ENCODE assay signal across 8 mouse cellular contexts in genomic region chr16:31618671-31619070, GRCm38 (mm10). TPM values are rescaled to one million over a fixed set of nuclear protein-coding genes. Genes with fewer than 3 reads are reported as not detected.
DNase-seq lines count a peak whose midpoint lies in the region; ATAC-seq lines count a peak whose summit lies in the region.
"Had no signal": no experiment of that assay in that cellular context is flagged by ENCODE, and none has a peak within 500 bp of the region (broad histone marks: within the 10 kb centered on the region; RNA-seq: fewer than 3 reads in every experiment).

No protein-coding gene starts in this region.

- H3K27me3 ChIP-seq in hindbrain, embryonic 10.5 days (ENCODE audit: insufficient read depth, poor library complexity, severe bottlenecking): no peaks in the 10 kb centered on the region
- H3K27me3 ChIP-seq in hindbrain, embryonic 12.5 days: no peaks in the 10 kb centered on the region; the same call in 1 of the 2 replicates
- H3K27me3 ChIP-seq in intestine, embryonic 15.5 days (replicated peaks): no peaks in the 10 kb centered on the region
- H3K27me3 ChIP-seq: neural tube, embryonic 13.5 days had no signal

- no peak overlapping the region for H3K4me3 ChIP-seq in hindbrain, embryonic 10.5 days
- H3K4me3 ChIP-seq in hindbrain, embryonic 12.5 days: no peak overlapping the region
- H3K4me3 ChIP-seq in intestine, embryonic 15.5 days (replicated peaks): no peak overlapping the region
- H3K4me3 ChIP-seq: neural tube, embryonic 13.5 days had no signal

- ATAC-seq in hindbrain, embryonic 12.5 days (ENCODE audit: low FRiP score): no peak
- no peak for ATAC-seq in intestine, embryonic 15.5 days

- WGBS in hindbrain, embryonic 10.5 days: 67% methylated on average over 9 of the region's 9 CpGs
- WGBS in hindbrain, embryonic 12.5 days: 64% methylated on average over 9 of the region's 9 CpGs
- WGBS in intestine, embryonic 15.5 days: 67% methylated on average over 9 of the region's 9 CpGs

- no peaks in the 10 kb centered on the region for H3K9me3 ChIP-seq in hindbrain, embryonic 10.5 days
- H3K9me3 ChIP-seq in hindbrain, embryonic 12.5 days (replicated peaks): no peaks in the 10 kb centered on the region
- no peaks in the 10 kb centered on the region for H3K9me3 ChIP-seq in intestine, embryonic 15.5 days
- H3K9me3 ChIP-seq: neural tube, embryonic 13.5 days had no signal

- no peak for DNase-seq in hindbrain, embryonic 10.5 days (ENCODE audit: low spot score)
- peak; percentile 94 for DNase-seq in brain, adult 2 months (ENCODE audit: low read depth, low spot score)
- DNase-seq in cerebellum, adult 9-10 months: peak; percentile 91
- DNase-seq in left cerebral cortex, adult 8-10 months (ENCODE audit: low spot score in 2 of 2): no peak
- no peak for DNase-seq in adrenal gland, postnatal 25 days

- peak overlapping the region; percentile 72 for H3K27ac ChIP-seq in hindbrain, embryonic 10.5 days
- H3K27ac ChIP-seq in hindbrain, embryonic 12.5 days: no peak overlapping the region
- H3K27ac ChIP-seq in intestine, embryonic 15.5 days: no peak overlapping the region

- H3K36me3 ChIP-seq in hindbrain, embryonic 10.5 days: 0 out of 2 replicates have a peak, but pooled peaks cover 3% of the 10 kb centered on the region
- H3K36me3 ChIP-seq in hindbrain, embryonic 12.5 days: no peaks in the 10 kb centered on the region
- H3K36me3 ChIP-seq in intestine, embryonic 15.5 days: no peaks in the 10 kb centered on the region
- H3K36me3 ChIP-seq: neural tube, embryonic 13.5 days had no signal

- peaks cover 14% of the 10 kb centered on the region for H3K4me1 ChIP-seq in hindbrain, embryonic 10.5 days (replicated peaks)
- H3K4me1 ChIP-seq in hindbrain, embryonic 12.5 days: peaks cover 11% of the 10 kb centered on the region
- peaks cover 6% of the 10 kb centered on the region for H3K4me1 ChIP-seq in intestine, embryonic 15.5 days (replicated peaks)

- no peak overlapping the region; the same call in 1 of the 2 replicates for H3K4me2 ChIP-seq in hindbrain, embryonic 12.5 days (replicated peaks)
- peak overlapping the region; percentile 48; the same call in 1 of the 2 replicates for H3K4me2 ChIP-seq in intestine, embryonic 15.5 days (replicated peaks)

- H3K9ac ChIP-seq in hindbrain, embryonic 12.5 days: no peak overlapping the region
- no peak overlapping the region for H3K9ac ChIP-seq in intestine, embryonic 15.5 days

RNA-seq across cellular contexts. Expression of gene Dlg1, which starts 44.6 kb away (rescaled TPM):
- 16.9 and 24.0 TPM in 2 replicates for polyA plus RNA-seq in hindbrain, embryonic 10.5 days (2016; fragmentation: Nextera tagmentation; extraction: Ambion mirVana)
- polyA plus RNA-seq in hindbrain, embryonic 12.5 days (2016; fragmentation: Nextera tagmentation; extraction: Ambion mirVana): 26.9 and 27.9 TPM in 2 replicates
- polyA plus RNA-seq in intestine, embryonic 15.5 days (2015; fragmentation: Nextera tagmentation; extraction: Ambion mirVana): 18.6 and 19.0 TPM in 2 replicates
- 100 to 1,000 TPM; 171 to 183 (median 176) TPM for total RNA-seq in left cerebral cortex, adult 8-10 months (2022)
- total RNA-seq in adrenal gland, postnatal 25 days (2021): 101 and 103 TPM in 2 replicates

Comparison
In these comparisons a context has a peak if more than half of its experiments do, and no peak if none do; other contexts are left out.
1. DNase-seq: peak in brain, adult 2 months (single experiment) and cerebellum, adult 9-10 months (single experiment); none in hindbrain, embryonic 10.5 days (single experiment), left cerebral cortex, adult 8-10 months (0 of 2) and adrenal gland, postnatal 25 days (single experiment).